Mouse (Mus musculus) MEL (cell line): ENCODE data around the gene Itsn1. TPM values are rescaled to one million over a fixed set of nuclear protein-coding genes. Genes with fewer than 3 reads are reported as not detected.

ENCODE experiments used
- DNase-seq: peaks from one replicate; pipeline ENCODE4 v3.0.0; 2011; ENCODE audit warnings: low read depth, low spot score
- H3K27ac ChIP-seq: 2 replicates; pipeline ENCODE4 v1.5.1; 2012; ENCODE audit warnings: low read depth, mild to moderate bottlenecking, control low read depth, low read length, moderate library complexity; ENCODE audit not compliant: control insufficient read depth
- H3K27me3 ChIP-seq, 2 experiments: fragments of 150-350 bp in 1 of 2; sonication (generic) in 1 of 2; 2 replicates each; pipeline ENCODE4 v1.6.1; 2012; ENCODE audit warnings: low read length in 2 of 2, mild to moderate bottlenecking in 2 of 2, improper control_type of control experiment in 1 of 2, moderate library complexity in 1 of 2; ENCODE audit not compliant: insufficient read depth in 2 of 2, control insufficient read depth in 1 of 2
- H3K36me3 ChIP-seq, 2 experiments: 2 replicates each; pipeline ENCODE4 v1.6.1; 2012 to 2014; ENCODE audit warnings: low read length in 2 of 2, improper control_type of control experiment in 1 of 2, inconsistent platforms in 1 of 2, mild to moderate bottlenecking in 1 of 2; ENCODE audit not compliant: insufficient read depth in 2 of 2, control insufficient read depth in 1 of 2
- H3K4me1 ChIP-seq, 2 experiments: fragments of 150-350 bp in 1 of 2; sonication (generic) in 1 of 2; 2 replicates each; pipeline ENCODE4 v1.6.1; 2012; ENCODE audit warnings: low read length in 2 of 2, improper control_type of control experiment in 1 of 2, mild to moderate bottlenecking in 1 of 2; ENCODE audit not compliant: insufficient read depth in 2 of 2, control insufficient read depth in 1 of 2
- H3K4me3 ChIP-seq, 2 experiments: fragments of 150-350 bp in 1 of 2; sonication (generic) in 1 of 2; 2 replicates each; pipeline ENCODE4 v1.5.1; 2012; ENCODE audit warnings: low read depth in 2 of 2, low read length in 2 of 2, mild to moderate bottlenecking in 2 of 2, moderate library complexity in 2 of 2, control low read depth in 1 of 2, improper control_type of control experiment in 1 of 2; ENCODE audit not compliant: control insufficient read depth in 1 of 2, insufficient read depth in 1 of 2
- H3K79me2 ChIP-seq: 2 replicates; pipeline ENCODE4 v1.6.1; 2012; ENCODE audit warnings: mild to moderate bottlenecking, low read length, moderate library complexity; ENCODE audit not compliant: control insufficient read depth, poor library complexity, insufficient read depth
- H3K9ac ChIP-seq: 2 replicates; pipeline ENCODE4 v1.6.1; 2012; ENCODE audit warnings: low read depth, mild to moderate bottlenecking, control low read depth, low read length, moderate library complexity; ENCODE audit not compliant: control insufficient read depth, poor library complexity, severe bottlenecking
- H3K9me3 ChIP-seq: fragments of 150-350 bp; sonication (generic); replicated peaks from 2 replicates; pipeline ENCODE4 v1.6.1; 2012; ENCODE audit warnings: mild to moderate bottlenecking, low read length, improper control_type of control experiment, moderate library complexity; ENCODE audit not compliant: insufficient read depth
- CHD1 ChIP-seq: IDR thresholded peaks from 2 replicates; pipeline ENCODE4 v1.6.1; 2012; ENCODE audit warnings: low read depth, mild to moderate bottlenecking, inconsistent platforms, low read length, improper control_type of control experiment
- CTCF ChIP-seq, 3 experiments: IDR thresholded peaks in 2 of 3; conservative IDR thresholded peaks in 1 of 3; 2 replicates each; pipeline ENCODE4 v1.5.1; 2011 to 2012; ENCODE audit warnings: low read length in 3 of 3, low read depth in 2 of 3, mild to moderate bottlenecking in 2 of 3, improper control_type of control experiment in 1 of 3, inconsistent platforms in 1 of 3, mixed read lengths in 1 of 3, moderate library complexity in 1 of 3; ENCODE audit not compliant: control insufficient read depth in 1 of 3, insufficient read depth in 1 of 3, poor library complexity in 1 of 3, severe bottlenecking in 1 of 3
- ETS1 ChIP-seq: IDR thresholded peaks from 2 replicates; pipeline ENCODE4 v1.6.1; 2012; ENCODE audit warnings: low read depth, mild to moderate bottlenecking, inconsistent platforms, low read length, improper control_type of control experiment, moderate library complexity
- GABPA ChIP-seq: IDR thresholded peaks from 2 replicates; pipeline ENCODE4 v1.6.1; 2012; ENCODE audit warnings: low read depth, mild to moderate bottlenecking, inconsistent platforms, low read length, improper control_type of control experiment, moderate library complexity
- JUND ChIP-seq: IDR thresholded peaks from 2 replicates; pipeline ENCODE4 v1.6.1; 2011; ENCODE audit warnings: low read depth, mild to moderate bottlenecking, improper control_type of control experiment, low read length
- MAZ ChIP-seq: IDR thresholded peaks from 2 replicates; pipeline ENCODE4 v1.6.1; 2012; ENCODE audit warnings: low read depth, mild to moderate bottlenecking, inconsistent platforms, low read length, improper control_type of control experiment
- MEF2A ChIP-seq: IDR thresholded peaks from 2 replicates; pipeline ENCODE4 v1.6.1; 2014; ENCODE audit warnings: low read depth, mild to moderate bottlenecking, inconsistent platforms, low read length, improper control_type of control experiment; ENCODE audit not compliant: poor library complexity, insufficient replicate concordance, severe bottlenecking; ENCODE audit errors: extremely low read depth
- NRF1 ChIP-seq: IDR thresholded peaks from 2 replicates; pipeline ENCODE4 v1.6.1; 2014; ENCODE audit warnings: low read depth, mild to moderate bottlenecking, inconsistent platforms, low read length, improper control_type of control experiment, moderate library complexity; ENCODE audit not compliant: poor library complexity, insufficient read depth, severe bottlenecking
- POLR2AphosphoS2 ChIP-seq: IDR thresholded peaks from 2 replicates; pipeline ENCODE4 v1.6.1; 2011; ENCODE audit warnings: low read length, improper control_type of control experiment
- POLR2AphosphoS5 ChIP-seq: IDR thresholded peaks from 2 replicates; pipeline ENCODE4 v1.6.1; 2012; ENCODE audit warnings: low read depth, borderline replicate concordance, mild to moderate bottlenecking, inconsistent platforms, low read length, moderate library complexity, mixed read lengths
- USF2 ChIP-seq, 2 experiments: IDR thresholded peaks; 2 replicates each; pipeline ENCODE4 v1.6.1; 2011 to 2012; ENCODE audit warnings: improper control_type of control experiment in 2 of 2, low read length in 2 of 2, borderline replicate concordance in 1 of 2, inconsistent platforms in 1 of 2, low read depth in 1 of 2, mild to moderate bottlenecking in 1 of 2; ENCODE audit not compliant: insufficient read depth in 1 of 2
- ZC3H11A ChIP-seq: IDR thresholded peaks from 2 replicates; pipeline ENCODE4 v1.6.1; 2012; ENCODE audit warnings: low read depth, mild to moderate bottlenecking, inconsistent platforms, low read length, improper control_type of control experiment
- ZKSCAN1 ChIP-seq: IDR thresholded peaks from 2 replicates; pipeline ENCODE4 v1.6.1; 2012; ENCODE audit warnings: low read depth, mild to moderate bottlenecking, inconsistent platforms, low read length, improper control_type of control experiment, moderate library complexity
- ZNF384 ChIP-seq: IDR thresholded peaks from 2 replicates; pipeline ENCODE4 v1.6.1; 2012; ENCODE audit warnings: low read depth, mild to moderate bottlenecking, inconsistent platforms, low read length, improper control_type of control experiment
- polyA plus RNA-seq, 2 experiments: library from polyadenylated mRNA; stranded (reverse) in 1 of 2; unstranded in 1 of 2; fragments of >175 nt in 1 of 2; fragments of >200 nt in 1 of 2; gene quantifications; 2 replicates each; pipeline versions ENCODE4 v1.2.1 to v1.2.4; 2012; ENCODE audit warnings: low replicate concordance in 2 of 2, low read depth in 1 of 2; ENCODE audit not compliant: insufficient read length in 2 of 2, insufficient read depth in 1 of 2, missing spikeins in 1 of 2
- total RNA-seq: library from RNA; depleted of rRNA; stranded (reverse); fragments of 300-350 nt; gene quantifications from 2 replicates; pipeline ENCODE4 v1.2.3, GENCODE M21; 2012

Itsn1 gene
- total and polyA plus RNA-seq, 3 experiments = 14.7 to 36.5 TPM; not detected in 1

GRCm38 (mm10) chr16:91729821-91730441 lies 850 bp downstream of the Itsn1 start:
- Histone ChIP-seq H3K27me3 (peaks cover 7 to 9% of the 10 kb centered on the region in 2 experiments), H3K4me1 (peaks cover 0 to 14% of the 10 kb centered on the region in 2 experiments; a peak in 3 of 4 replicates)

DNA sequence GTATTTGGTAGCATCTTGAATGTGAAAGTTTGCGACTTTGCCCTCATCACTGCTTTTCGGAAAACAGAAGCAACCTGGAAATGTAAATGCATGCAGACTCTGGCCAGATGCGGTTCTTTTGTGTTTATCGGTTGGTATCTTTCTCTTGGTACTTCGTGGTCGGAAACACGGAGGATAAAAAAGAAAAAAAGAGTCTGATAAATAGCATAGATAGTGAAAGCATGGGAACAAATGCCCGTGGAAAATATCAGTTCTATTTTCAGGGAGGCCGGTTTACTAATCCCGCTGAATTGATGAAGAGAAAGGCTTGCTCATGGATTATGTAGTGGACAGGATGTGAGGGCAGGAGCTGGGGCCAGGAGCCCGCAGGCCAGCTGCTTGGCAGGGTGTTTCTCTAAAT lies 1.4 kb downstream of the Itsn1 start:
- no peaks in the 10 kb centered on the region for H3K9me3 ChIP-seq
- H3K27me3 ChIP-seq = peaks cover 7 to 9% of the 10 kb centered on the region in 2 experiments
- no peak overlapping the region for H3K27ac ChIP-seq
- peaks cover 0 to 14% of the 10 kb centered on the region in 2 experiments; a peak in 2 of 4 replicates for H3K36me3 ChIP-seq
- H3K4me3 ChIP-seq = peak overlapping the region; percentile 68 to 72
- TF ChIP-seq ZNF384 (0 out of 2 replicates have a peak, but pooled peaks have one; percentile 7), MEF2A (no peak), ETS1 (no peak), MAZ (no peak), POLR2AphosphoS2 (no peak)
- peaks cover 21% of the 10 kb centered on the region for H3K79me2 ChIP-seq
- no peak for DNase-seq
- H3K9ac ChIP-seq = peak overlapping the region; percentile 68
- H3K4me1 ChIP-seq = peaks cover 0 to 14% of the 10 kb centered on the region in 2 experiments; a peak in 3 of 4 replicates

More at GRCm38 (mm10) chr16:91729821-91730441, 850 bp downstream of the Itsn1 start:
- DNase-seq = peak; percentile 37
- no peak for TF ChIP-seq NRF1
- no peak for TF ChIP-seq USF2 (IDR thresholded peaks at IDR 0.05; ENCODE audit: borderline replicate concordance in 1 of 2, insufficient read depth in 1 of 2, low read depth in 1 of 2, low read length in 2 of 2)
- no peak for TF ChIP-seq ZKSCAN1
- no peak for TF ChIP-seq ZC3H11A
- TF ChIP-seq CHD1 = no peak
- no peak for TF ChIP-seq ETS1
- no peak for TF ChIP-seq CTCF (IDR thresholded peaks at IDR 0.05 in 2 of 3, conservative IDR thresholded peaks at IDR 0.05 in 1 of 3; ENCODE audit: control insufficient read depth in 1 of 3, insufficient read depth in 1 of 3, low read depth in 2 of 3, low read length in 3 of 3, poor library complexity in 1 of 3, severe bottlenecking in 1 of 3)
- TF ChIP-seq GABPA = no peak
- no peak for TF ChIP-seq POLR2AphosphoS5
- TF ChIP-seq JUND = no peak
- Histone ChIP-seq H3K9me3 (no peaks in the 10 kb centered on the region), H3K4me3 (peak overlapping the region; percentile 68 to 72), H3K9ac (peak overlapping the region; percentile 68), H3K79me2 (peaks cover 21% of the 10 kb centered on the region), H3K36me3 (peaks cover 0 to 14% of the 10 kb centered on the region in 2 experiments; a peak in 2 of 4 replicates), H3K27ac (no peak overlapping the region)
